Mouse (Mus musculus) heart, embryonic 11.5 days (tissue): Measurements from ENCODE around the gene Gm17651. TPM values are rescaled to one million over a fixed set of nuclear protein-coding genes. Genes with fewer than 3 reads are reported as not detected.

ENCODE experiments used
- ATAC-seq: fragments of 200-750 bp; cut with Nextera tagmentation; replicated peaks from 2 replicates; pipeline ENCODE4 v1.8.0; 2017; ENCODE audit warnings: moderate library complexity; ENCODE audit not compliant: insufficient number of reproducible peaks, low FRiP score, low TSS enrichment
- H3K27ac ChIP-seq: fragments of 300-500 bp; sonication (generic); 2 replicates; pipeline ENCODE4 v1.5.1; 2014; ENCODE audit warnings: mild to moderate bottlenecking, low read depth, low read length
- H3K27me3 ChIP-seq: fragments of 300-500 bp; sonication (generic); 2 replicates; pipeline ENCODE4 v1.6.1; 2014; ENCODE audit warnings: mild to moderate bottlenecking, low read length, mixed read lengths; ENCODE audit not compliant: control insufficient read depth, insufficient read depth
- H3K36me3 ChIP-seq: fragments of 300-500 bp; sonication (generic); 2 replicates; pipeline ENCODE4 v1.6.1; 2014; ENCODE audit warnings: mild to moderate bottlenecking, low read length, moderate library complexity, mixed read lengths; ENCODE audit not compliant: control insufficient read depth, insufficient read depth
- H3K4me1 ChIP-seq: fragments of 300-500 bp; sonication (generic); 2 replicates; pipeline ENCODE4 v1.6.1; 2014; ENCODE audit warnings: low read length; ENCODE audit not compliant: control insufficient read depth, insufficient read depth
- H3K4me2 ChIP-seq: fragments of 300-500 bp; sonication (generic); 2 replicates; pipeline ENCODE4 v1.6.1; 2014; ENCODE audit warnings: mild to moderate bottlenecking, moderate library complexity
- H3K4me3 ChIP-seq: fragments of 300-500 bp; sonication (generic); 2 replicates; pipeline ENCODE4 v1.5.1; 2014; ENCODE audit warnings: low read depth, low read length
- H3K9ac ChIP-seq: fragments of 300-500 bp; sonication (generic); 2 replicates; pipeline ENCODE4 v1.6.1; 2014; ENCODE audit warnings: mild to moderate bottlenecking, low read depth, low read length, moderate library complexity
- H3K9me3 ChIP-seq: fragments of 300-500 bp; sonication (generic); replicated peaks from 2 replicates; pipeline ENCODE4 v1.6.1; 2016; ENCODE audit warnings: low read length; ENCODE audit not compliant: control insufficient read depth
- WGBS: fragments of 180-500 bp; shearing (Covaris S2); extraction: QIAGEN DNeasy Blood & Tissue Kit; methylation state at CpG from one replicate; pipeline ENCODE4 v1.1.7; 2014; ENCODE audit not compliant: insufficient replicate concordance; 5-methylcytosine and 5-hydroxymethylcytosine counted together
- polyA plus RNA-seq: library from polyadenylated mRNA; unstranded; fragments of >200 nt; fragmentation: Nextera tagmentation; extraction: Ambion mirVana; gene quantifications from 2 replicates; pipeline ENCODE4 v1.2.1, GENCODE M21; 2014

Gm17651 gene
- polyA plus RNA-seq, 1 experiment from 2014 or later, result not detected

GRCm38 (mm10) chr3:97683560-97684195, 9.2 kb upstream of the Gm17651 start:
- H3K27me3 ChIP-seq, result 0 out of 2 replicates have a peak, but pooled peaks cover 2% of the 10 kb centered on the region
- no peaks in the 10 kb centered on the region for H3K36me3 ChIP-seq
- WGBS, result 5% methylated on average over 16 of the region's 16 CpGs
- peaks cover 14% of the 10 kb centered on the region; the same call in 1 of the 2 replicates for H3K4me1 ChIP-seq
- 0 out of 2 replicates have a peak, but pooled peaks have one; percentile 33 for ATAC-seq
- no peaks in the 10 kb centered on the region for H3K9me3 ChIP-seq
- no peak overlapping the region for H3K9ac ChIP-seq
- peak overlapping the region; percentile 18 for H3K4me3 ChIP-seq
- H3K4me2 ChIP-seq, result peak overlapping the region; percentile 61
- H3K27ac ChIP-seq, result peak overlapping the region; percentile 25; the same call in 1 of the 2 replicates

GRCm38 (mm10) chr3:97682576-97682975, 8.1 kb upstream of the Gm17651 start:
- peak overlapping the region; percentile 90 for H3K4me2 ChIP-seq
- no peak overlapping the region for H3K9ac ChIP-seq
- ATAC-seq, result no peak
- WGBS, result 28% methylated on average over 5 of the region's 5 CpGs
- peaks cover 14% of the 10 kb centered on the region; the same call in 1 of the 2 replicates for H3K4me1 ChIP-seq
- no peak overlapping the region for H3K27ac ChIP-seq
- peak overlapping the region; percentile 37 for H3K4me3 ChIP-seq
- no peaks in the 10 kb centered on the region for H3K36me3 ChIP-seq
- peaks cover 2% of the 10 kb centered on the region; the same call in 1 of the 2 replicates for H3K27me3 ChIP-seq
- no peaks in the 10 kb centered on the region for H3K9me3 ChIP-seq

GRCm38 (mm10) chr3:97682159-97682502, 7.6 kb upstream of the Gm17651 start:
- H3K27me3 ChIP-seq, result peaks cover 2% of the 10 kb centered on the region; the same call in 1 of the 2 replicates
- H3K36me3 ChIP-seq, result no peaks in the 10 kb centered on the region
- 2% methylated on average over 11 of the region's 11 CpGs for WGBS
- peak overlapping the region; percentile 90 for H3K4me2 ChIP-seq
- no peak for ATAC-seq
- H3K9me3 ChIP-seq, result no peaks in the 10 kb centered on the region
- H3K4me1 ChIP-seq, result peaks cover 14% of the 10 kb centered on the region; the same call in 1 of the 2 replicates
- no peak overlapping the region for H3K27ac ChIP-seq
- H3K9ac ChIP-seq, result peak overlapping the region; percentile 59; the same call in 1 of the 2 replicates
- peak overlapping the region; percentile 37 for H3K4me3 ChIP-seq

- Histone ChIP-seq H3K9me3 (no peaks in the 10 kb centered on the region), H3K4me3 (peak overlapping the region; percentile 37), H3K4me2 (peak overlapping the region; percentile 90), H3K27ac (no peak overlapping the region), H3K9ac (peak overlapping the region; percentile 59), H3K36me3 (no peaks in the 10 kb centered on the region), H3K27me3 (peaks cover 2% of the 10 kb centered on the region; the same call in 1 of the 2 replicates), H3K4me1 (peaks cover 14% of the 10 kb centered on the region; the same call in 1 of the 2 replicates)
- under 1% methylated on average over 33 of the region's 33 CpGs for WGBS
- ATAC-seq, result peak; percentile 15; the same call in 1 of the 2 replicates
Observed at GRCm38 (mm10) chr3:97681321-97682158, 7.0 kb upstream of the Gm17651 start.

- peaks cover 14% of the 10 kb centered on the region; the same call in 1 of the 2 replicates for H3K4me1 ChIP-seq
- H3K27ac ChIP-seq, result 0 out of 2 replicates have a peak overlapping the region, but pooled peaks have one; percentile 25
- no peaks in the 10 kb centered on the region for H3K9me3 ChIP-seq
- peak overlapping the region; percentile 59 for H3K9ac ChIP-seq
- 2% methylated on average over 28 of the region's 28 CpGs for WGBS
- peak overlapping the region; percentile 90 for H3K4me2 ChIP-seq
- no peaks in the 10 kb centered on the region for H3K36me3 ChIP-seq
- peak; percentile 62 for ATAC-seq
- peak overlapping the region; percentile 37 for H3K4me3 ChIP-seq
- peaks cover 2% of the 10 kb centered on the region; the same call in 1 of the 2 replicates for H3K27me3 ChIP-seq
Observed at GRCm38 (mm10) chr3:97680631-97681320, 6.3 kb upstream of the Gm17651 start.

- ATAC-seq, result no peak
- Histone ChIP-seq H3K9me3 (no peaks in the 10 kb centered on the region), H3K36me3 (no peaks in the 10 kb centered on the region), H3K27me3 (peaks cover 2% of the 10 kb centered on the region; the same call in 1 of the 2 replicates), H3K27ac (no peak overlapping the region), H3K9ac (no peak overlapping the region), H3K4me1 (peaks cover 6% of the 10 kb centered on the region; the same call in 1 of the 2 replicates), H3K4me3 (no peak overlapping the region), H3K4me2 (no peak overlapping the region)
- 83% methylated on average over 3 of the region's 3 CpGs for WGBS
Observed at GRCm38 (mm10) chr3:97678416-97678815, 3.9 kb upstream of the Gm17651 start.

GRCm38 (mm10) chr3:97676126-97676525, 1.6 kb upstream of the Gm17651 start:
- H3K4me3 ChIP-seq, result no peak overlapping the region
- H3K4me1 ChIP-seq, result no peaks in the 10 kb centered on the region
- H3K27ac ChIP-seq, result no peak overlapping the region
- peaks cover 2% of the 10 kb centered on the region; the same call in 1 of the 2 replicates for H3K27me3 ChIP-seq
- no peak for ATAC-seq
- no peaks in the 10 kb centered on the region for H3K9me3 ChIP-seq
- no peak overlapping the region for H3K4me2 ChIP-seq
- no peak overlapping the region for H3K9ac ChIP-seq
- WGBS, result 92% methylated on average over 3 of the region's 3 CpGs
- H3K36me3 ChIP-seq, result no peaks in the 10 kb centered on the region

- H3K9me3 ChIP-seq, result no peaks in the 10 kb centered on the region
- WGBS, result 28% methylated on average over 14 of the region's 14 CpGs
- no peak overlapping the region for H3K4me3 ChIP-seq
- no peak overlapping the region for H3K9ac ChIP-seq
- no peaks in the 10 kb centered on the region for H3K27me3 ChIP-seq
- H3K4me2 ChIP-seq, result peak overlapping the region; percentile 33; the same call in 1 of the 2 replicates
- peaks cover 18% of the 10 kb centered on the region for H3K4me1 ChIP-seq
- peak overlapping the region; percentile 54 for H3K27ac ChIP-seq
- ATAC-seq, result no peak
- H3K36me3 ChIP-seq, result peaks cover 9% of the 10 kb centered on the region; the same call in 1 of the 2 replicates
Observed at GRCm38 (mm10) chr3:97667093-97667675, 7.3 kb downstream of the Gm17651 start.
